Mouse (Mus musculus): ENCODE measurements at regions not wholly inside any gene's neighbourhood (a gene's known extent, or its start where the extent isn't known, plus 50 kb on each side); places are given as distances from the start of the nearest gene placed in this dataset.

DNA sequence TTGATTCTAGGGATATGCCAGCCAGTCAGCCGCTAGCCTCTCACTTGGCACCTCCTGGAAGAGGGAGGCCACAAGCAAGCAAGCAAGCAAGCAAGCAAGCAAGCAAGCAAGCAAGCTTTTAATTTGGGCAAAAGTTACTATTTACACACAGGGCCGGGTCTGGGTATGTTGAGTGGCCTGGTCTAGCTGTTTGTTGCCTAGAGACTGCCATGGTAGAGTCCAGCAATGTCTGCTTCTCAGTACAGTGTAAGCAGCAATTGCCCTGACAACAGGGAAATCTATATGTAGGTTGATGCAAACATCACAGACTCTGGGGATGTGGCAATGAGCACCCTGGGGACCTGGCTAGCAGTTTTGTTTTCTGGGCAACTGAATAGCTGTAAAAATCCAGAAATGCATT lies 51.4 kb upstream of the Tns3 start:
- ATAC-seq (ENCODE audit: low FRiP score, low TSS enrichment), result peak; percentile 47; the same call in 1 of the 2 replicates
- no peaks in the 10 kb centered on the region for H3K36me3 ChIP-seq (ENCODE audit: control insufficient read depth, insufficient read depth, low read length)
- H3K4me1 ChIP-seq (ENCODE audit: control insufficient read depth, insufficient read depth, low read length), result peaks cover 23% of the 10 kb centered on the region
- no peak overlapping the region for H3K27ac ChIP-seq (ENCODE audit: low read depth, low read length)
- H3K4me2 ChIP-seq (replicated peaks; ENCODE audit: low read depth, low read length), result no peak overlapping the region
- H3K9ac ChIP-seq (ENCODE audit: low read depth, low read length), result no peak overlapping the region
- no peak overlapping the region for H3K4me3 ChIP-seq (ENCODE audit: low read length)
- no peaks in the 10 kb centered on the region for H3K27me3 ChIP-seq (ENCODE audit: control insufficient read depth, insufficient read depth, low read length)
- H3K9me3 ChIP-seq (ENCODE audit: control insufficient read depth, low read length), result no peaks in the 10 kb centered on the region
- 77% methylated on average over 2 of the region's 2 CpGs for WGBS
